ENCODE assay signal across 22 mouse cellular contexts in genomic region chr7:65354908-65355307, GRCm38 (mm10).
DNase-seq lines count a peak whose midpoint lies in the region; ATAC-seq and TF ChIP-seq lines count a peak whose summit lies in the region.
"Had no signal": no experiment of that assay in that cellular context is flagged by ENCODE, and none has a peak within 500 bp of the region (broad histone marks: within the 10 kb centered on the region; RNA-seq: fewer than 3 reads in every experiment).

No protein-coding gene starts in this region.

- WGBS in heart, embryonic 14.5 days: 59% methylated on average over 2 of the region's 2 CpGs
- WGBS in kidney, postnatal 0 days: 48% methylated on average over 2 of the region's 2 CpGs
- WGBS in kidney, adult 2 months: 47% methylated on average over 2 of the region's 2 CpGs
- WGBS in stomach, embryonic 16.5 days: 47% methylated on average over 2 of the region's 2 CpGs
- WGBS in stomach, postnatal 0 days: 54% methylated on average over 2 of the region's 2 CpGs

- H3K9ac ChIP-seq in heart, embryonic 14.5 days (ENCODE audit: low read length): peak overlapping the region; percentile 3; the same call in 1 of the 2 replicates
- no peak overlapping the region for H3K9ac ChIP-seq in kidney, postnatal 0 days (ENCODE audit: low read depth, low read length)
- H3K9ac ChIP-seq in stomach, embryonic 16.5 days (ENCODE audit: low read length): no peak overlapping the region
- H3K9ac ChIP-seq in stomach, postnatal 0 days (ENCODE audit: low read length): no peak overlapping the region
- H3K9ac ChIP-seq: embryonic facial prominence, embryonic 12.5 days; hindbrain, embryonic 15.5 days; intestine, embryonic 15.5 days; stomach, embryonic 15.5 days had no signal

- no peak for TF ChIP-seq EP300 in stomach, postnatal 0 days (optimal IDR thresholded peaks at IDR 0.05)

- no peak for TF ChIP-seq CTCF in kidney, postnatal 0 days (IDR thresholded peaks at IDR 0.05; ENCODE audit: low read depth)
- TF ChIP-seq CTCF in kidney, adult 2 months (conservative IDR thresholded peaks at IDR 0.05; ENCODE audit: insufficient read depth, insufficient read length, low read depth, low read length): no peak
- no peak for TF ChIP-seq CTCF in stomach, postnatal 0 days (IDR thresholded peaks at IDR 0.05; ENCODE audit: low read depth)

- H3K27me3 ChIP-seq in heart, embryonic 14.5 days (ENCODE audit: control insufficient read depth, insufficient read depth, low read length): no peaks in the 10 kb centered on the region
- no peaks in the 10 kb centered on the region for H3K27me3 ChIP-seq in kidney, postnatal 0 days (ENCODE audit: insufficient read depth, low read length)
- H3K27me3 ChIP-seq in kidney, adult 2 months (replicated peaks; ENCODE audit: control insufficient read depth, insufficient read depth, low read length): no peaks in the 10 kb centered on the region
- H3K27me3 ChIP-seq in stomach, embryonic 16.5 days (ENCODE audit: control insufficient read depth, insufficient read depth, low read length): no peaks in the 10 kb centered on the region
- no peaks in the 10 kb centered on the region for H3K27me3 ChIP-seq in stomach, postnatal 0 days (ENCODE audit: control insufficient read depth, insufficient read depth, low read length)
- H3K27me3 ChIP-seq: embryonic facial prominence, embryonic 12.5 days; hindbrain, embryonic 15.5 days; intestine, embryonic 15.5 days; stomach, embryonic 15.5 days had no signal

- no peak for ATAC-seq in heart, embryonic 14.5 days (ENCODE audit: insufficient number of reproducible peaks, insufficient read depth, low FRiP score, low read depth)
- no peak for ATAC-seq in kidney, postnatal 0 days (replicated peaks; ENCODE audit: low FRiP score, low read depth)
- ATAC-seq in stomach, embryonic 16.5 days (ENCODE audit: insufficient read depth, low FRiP score): no peak
- ATAC-seq in stomach, postnatal 0 days (ENCODE audit: low FRiP score, low TSS enrichment): no peak
- ATAC-seq: activated CD4-positive, CD25-positive, alpha-beta regulatory T cell, adult 4 months; forebrain, embryonic 14.5 days; intestine, embryonic 15.5 days; lung, postnatal 0 days had no signal

- H3K36me3 ChIP-seq in heart, embryonic 14.5 days (ENCODE audit: control insufficient read depth, insufficient read depth, low read length): 0 out of 2 replicates have a peak, but pooled peaks cover 7% of the 10 kb centered on the region
- H3K36me3 ChIP-seq in kidney, postnatal 0 days (ENCODE audit: insufficient read depth, low read length): 0 out of 2 replicates have a peak, but pooled peaks cover 2% of the 10 kb centered on the region
- H3K36me3 ChIP-seq in kidney, adult 2 months (ENCODE audit: control insufficient read depth, insufficient read depth, low read length): no peaks in the 10 kb centered on the region; the same call in 1 of the 2 replicates
- H3K36me3 ChIP-seq in stomach, embryonic 16.5 days (ENCODE audit: control insufficient read depth, insufficient read depth, low read length): no peaks in the 10 kb centered on the region
- H3K36me3 ChIP-seq in stomach, postnatal 0 days (ENCODE audit: control insufficient read depth, insufficient read depth, low read length): no peaks in the 10 kb centered on the region
- H3K36me3 ChIP-seq: embryonic facial prominence, embryonic 12.5 days; hindbrain, embryonic 15.5 days; intestine, embryonic 15.5 days; limb, embryonic 10.5 days; stomach, embryonic 15.5 days had no signal

- DNase-seq in heart, adult 9 months (ENCODE audit: low spot score in 2 of 2): no peak
- no peak for DNase-seq in kidney, postnatal 0 days (ENCODE audit: low spot score)
- no peak for DNase-seq in kidney, adult 2 months
- no peak for DNase-seq in stomach, postnatal 0 days (ENCODE audit: low spot score)
- no peak for DNase-seq in thymus, postnatal 14 days
- DNase-seq: adrenal gland, postnatal 10 days; cerebellum, adult 9-10 months; gastrocnemius, postnatal 36 days; heart, postnatal 36 days; kidney, postnatal 25 days; retina, postnatal 1 day had no signal

- no peak for TF ChIP-seq POLR2A in kidney, adult 2 months (IDR thresholded peaks at IDR 0.05; ENCODE audit: low read depth, low read length)

- peak overlapping the region in 1 of 2 experiments; percentile 30; a peak in 3 of 4 replicates for H3K27ac ChIP-seq in heart, embryonic 14.5 days (replicated peaks in 1 of 2; ENCODE audit: control insufficient read depth in 1 of 2, insufficient read depth in 1 of 2, low read depth in 2 of 2, low read length in 2 of 2)
- peak overlapping the region; percentile 37; the same call in 1 of the 2 replicates for H3K27ac ChIP-seq in kidney, postnatal 0 days
- H3K27ac ChIP-seq in kidney, adult 2 months (ENCODE audit: insufficient read depth, low read depth, low read length): no peak overlapping the region
- peak overlapping the region; percentile 55; the same call in 1 of the 2 replicates for H3K27ac ChIP-seq in stomach, embryonic 16.5 days (ENCODE audit: low read length)
- no peak overlapping the region for H3K27ac ChIP-seq in stomach, postnatal 0 days (replicated peaks)
- H3K27ac ChIP-seq: embryonic facial prominence, embryonic 12.5 days; hindbrain, embryonic 15.5 days; intestine, embryonic 15.5 days; limb, embryonic 10.5 days; midbrain, embryonic 10.5 days; stomach, embryonic 15.5 days had no signal

- no peak overlapping the region; the same call in 1 of the 2 replicates for H3K4me2 ChIP-seq in heart, embryonic 14.5 days (ENCODE audit: low read length)
- H3K4me2 ChIP-seq in kidney, postnatal 0 days (ENCODE audit: low read length): 0 out of 2 replicates have a peak overlapping the region, but pooled peaks have one; percentile 13
- H3K4me2 ChIP-seq in stomach, embryonic 16.5 days (ENCODE audit: low read depth, low read length): no peak overlapping the region
- H3K4me2 ChIP-seq in stomach, postnatal 0 days (replicated peaks; ENCODE audit: low read depth): no peak overlapping the region
- H3K4me2 ChIP-seq: embryonic facial prominence, embryonic 12.5 days; hindbrain, embryonic 15.5 days; intestine, embryonic 15.5 days; stomach, embryonic 15.5 days had no signal

- H3K9me3 ChIP-seq in heart, embryonic 14.5 days (ENCODE audit: control insufficient read depth, low read length): no peaks in the 10 kb centered on the region
- no peaks in the 10 kb centered on the region for H3K9me3 ChIP-seq in kidney, postnatal 0 days (replicated peaks; ENCODE audit: low read length)
- no peaks in the 10 kb centered on the region for H3K9me3 ChIP-seq in stomach, embryonic 16.5 days (replicated peaks; ENCODE audit: control insufficient read depth, low read length)
- H3K9me3 ChIP-seq in stomach, postnatal 0 days (ENCODE audit: control insufficient read depth, low read length): no peaks in the 10 kb centered on the region
- H3K9me3 ChIP-seq: embryonic facial prominence, embryonic 12.5 days; hindbrain, embryonic 15.5 days; intestine, embryonic 15.5 days; limb, embryonic 10.5 days; midbrain, embryonic 10.5 days; stomach, embryonic 15.5 days had no signal

- no peak overlapping the region for H3K4me3 ChIP-seq in heart, embryonic 14.5 days (ENCODE audit: control insufficient read depth in 1 of 2, insufficient read depth in 1 of 2, low read depth in 1 of 2, low read length in 2 of 2)
- no peak overlapping the region for H3K4me3 ChIP-seq in kidney, postnatal 0 days (replicated peaks; ENCODE audit: low read depth, low read length)
- no peak overlapping the region for H3K4me3 ChIP-seq in kidney, adult 2 months (ENCODE audit: insufficient read depth, low read depth, low read length)
- H3K4me3 ChIP-seq in stomach, embryonic 16.5 days (replicated peaks; ENCODE audit: low read length): no peak overlapping the region
- H3K4me3 ChIP-seq in stomach, postnatal 0 days (ENCODE audit: low read depth, low read length): no peak overlapping the region
- H3K4me3 ChIP-seq: embryonic facial prominence, embryonic 12.5 days; hindbrain, embryonic 15.5 days; intestine, embryonic 15.5 days; limb, embryonic 10.5 days; midbrain, embryonic 10.5 days; stomach, embryonic 15.5 days had no signal

- H3K4me1 ChIP-seq in heart, embryonic 14.5 days (ENCODE audit: control insufficient read depth in 2 of 2, insufficient read depth in 2 of 2, low read length in 2 of 2): peaks cover 7 to 50% of the 10 kb centered on the region in 2 experiments
- H3K4me1 ChIP-seq in kidney, postnatal 0 days (replicated peaks; ENCODE audit: insufficient read depth, low read length): peaks cover 12% of the 10 kb centered on the region
- peaks cover 7% of the 10 kb centered on the region for H3K4me1 ChIP-seq in kidney, adult 2 months (ENCODE audit: control insufficient read depth, insufficient read depth, low read length)
- H3K4me1 ChIP-seq in stomach, embryonic 16.5 days (ENCODE audit: control insufficient read depth, insufficient read depth, low read length): peaks cover 20% of the 10 kb centered on the region
- peaks cover 2% of the 10 kb centered on the region for H3K4me1 ChIP-seq in stomach, postnatal 0 days (replicated peaks; ENCODE audit: control insufficient read depth, insufficient read depth)

Comparison
In these comparisons a context has a peak if more than half of its experiments do, and no peak if none do; other contexts are left out.
1. H3K27ac ChIP-seq: peak in kidney, postnatal 0 days (single experiment) and stomach, embryonic 16.5 days (single experiment); none in kidney, adult 2 months (single experiment) and stomach, postnatal 0 days (single experiment).